In the genomic region with DNA sequence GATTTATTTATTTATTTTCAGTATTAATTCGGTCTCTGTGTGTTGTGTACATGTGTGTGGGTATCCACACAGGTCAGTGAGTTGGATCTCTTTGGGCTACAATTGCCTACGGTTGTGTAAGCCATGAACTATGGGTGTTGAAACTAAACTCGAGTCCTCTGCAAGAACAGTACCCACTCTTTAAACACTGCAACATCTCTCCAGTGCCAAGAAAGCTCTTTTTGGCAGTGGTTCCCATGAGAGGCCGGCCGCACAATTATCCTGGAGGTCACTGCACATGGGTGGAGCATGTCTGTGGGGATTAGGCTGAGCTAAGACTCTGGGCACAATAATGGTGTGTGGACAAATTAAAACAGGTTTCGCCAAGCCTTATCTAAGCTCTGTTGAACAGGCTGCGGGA, we compare ENCODE assay signal across 8 mouse cellular contexts. TPM values are rescaled to one million over a fixed set of nuclear protein-coding genes. Genes with fewer than 3 reads are reported as not detected.
DNase-seq lines count a peak whose midpoint lies in the region; ATAC-seq lines count a peak whose summit lies in the region.

No protein-coding gene starts in this region.

- DNase-seq in left cerebral cortex, postnatal 4 days: peak; percentile 33
- DNase-seq in left cerebral cortex, postnatal 14 days (ENCODE audit: low spot score in 2 of 2): no peak
- peak; percentile 62 for DNase-seq in heart, postnatal 25 days (ENCODE audit: low spot score)
- DNase-seq in ovary, postnatal 14 days (ENCODE audit: low spot score): peak; percentile 49
- no peak for DNase-seq in layer of hippocampus, adult 9-10 months (ENCODE audit: low spot score)

- WGBS in embryonic facial prominence, embryonic 12.5 days: 81% methylated on average over 7 of the region's 7 CpGs

- H3K36me3 ChIP-seq in embryonic facial prominence, embryonic 12.5 days: peaks cover 2% of the 10 kb centered on the region; the same call in 1 of the 2 replicates

- H3K27me3 ChIP-seq in embryonic facial prominence, embryonic 12.5 days: no peaks in the 10 kb centered on the region

- intact Hi-C loops in left cerebral cortex, postnatal 4 days (cut with DNase I): no loop called here
- intact Hi-C loops in left cerebral cortex, postnatal 14 days (cut with DNase I): no loop called here
- intact Hi-C loops in heart, postnatal 25 days (cut with DNase I): no loop called here

- peak overlapping the region; percentile 36 for H3K27ac ChIP-seq in embryonic facial prominence, embryonic 12.5 days

- no peaks in the 10 kb centered on the region for H3K9me3 ChIP-seq in embryonic facial prominence, embryonic 12.5 days

- no peak overlapping the region for H3K4me3 ChIP-seq in embryonic facial prominence, embryonic 12.5 days

- no peak overlapping the region for H3K9ac ChIP-seq in embryonic facial prominence, embryonic 12.5 days

- ATAC-seq in embryonic facial prominence, embryonic 12.5 days (ENCODE audit: insufficient number of reproducible peaks, insufficient read depth, low FRiP score, low TSS enrichment): no peak
- no peak for ATAC-seq in CD4-positive, CD25-positive, alpha-beta regulatory T cell, adult 4 months
- ATAC-seq in erythroid progenitor cell, adult 5-6 weeks (replicated peaks; ENCODE audit: low FRiP score, poor library complexity, severe bottlenecking): no peak

- H3K4me2 ChIP-seq in embryonic facial prominence, embryonic 12.5 days (replicated peaks): no peak overlapping the region

- H3K4me1 ChIP-seq in embryonic facial prominence, embryonic 12.5 days: peaks cover 56% of the 10 kb centered on the region

RNA-seq across cellular contexts. Expression of a gene that starts 36.6 kb away (rescaled TPM):
- total RNA-seq in left cerebral cortex, postnatal 4 days (2021): 10 to 100 TPM; 29.7 to 30.3 TPM
- 10 to 100 TPM; 64.0 to 67.5 TPM for total RNA-seq in left cerebral cortex, postnatal 14 days (2021)
- 23.8 and 24.6 TPM in 2 replicates for polyA plus RNA-seq in embryonic facial prominence, embryonic 12.5 days (2016; fragmentation: Nextera tagmentation; extraction: Ambion mirVana)
- 10 to 100 TPM; 46.3 to 50.5 TPM for total RNA-seq in heart, postnatal 25 days (2021)
- 100 to 1,000 TPM; 114 to 143 TPM for polyA plus RNA-seq in CD4-positive, CD25-positive, alpha-beta regulatory T cell, adult 4 months (2017; shearing (Covaris generic))
- 14.7 and 28.5 TPM in 2 replicates for total RNA-seq in erythroid progenitor cell, adult 5-6 weeks (2015; ENCODE audit: low replicate concordance)
- 21.9 and 23.5 TPM in 2 replicates for total RNA-seq in erythroid progenitor cell, adult 5-6 weeks (2017; ENCODE audit: low replicate concordance)

RNA-seq across cellular contexts. Expression of a gene that starts 55.1 kb away (rescaled TPM):
- 10 to 100 TPM; 16.3 to 20.3 TPM for total RNA-seq in left cerebral cortex, postnatal 4 days (2021)
- total RNA-seq in left cerebral cortex, postnatal 14 days (2021): 10 to 100 TPM; 41.6 to 43.8 TPM
- 9.5 and 10.3 TPM in 2 replicates for polyA plus RNA-seq in embryonic facial prominence, embryonic 12.5 days (2016; fragmentation: Nextera tagmentation; extraction: Ambion mirVana)
- 100 to 1,000 TPM; 155 to 157 TPM for total RNA-seq in heart, postnatal 25 days (2021)
- 1 to 10 TPM; 5.3 to 5.7 TPM for polyA plus RNA-seq in CD4-positive, CD25-positive, alpha-beta regulatory T cell, adult 4 months (2017; shearing (Covaris generic))
- total RNA-seq in erythroid progenitor cell, adult 5-6 weeks (2015; ENCODE audit: low replicate concordance): 3.4 and 13.0 TPM in 2 replicates
- total RNA-seq in erythroid progenitor cell, adult 5-6 weeks (2017; ENCODE audit: low replicate concordance): 1.4 and 1.5 TPM in 2 replicates

RNA-seq across cellular contexts. Expression of a gene that starts 55.2 kb away (rescaled TPM):
- 10 to 100 TPM; 11.9 to 12.1 TPM for total RNA-seq in left cerebral cortex, postnatal 4 days (2021)
- total RNA-seq in left cerebral cortex, postnatal 14 days (2021): 10 to 100 TPM; 15.9 to 17.3 TPM
- polyA plus RNA-seq in embryonic facial prominence, embryonic 12.5 days (2016; fragmentation: Nextera tagmentation; extraction: Ambion mirVana): 14.2 and 16.4 TPM in 2 replicates
- total RNA-seq in heart, postnatal 25 days (2021): 10 to 100 TPM; 11.3 to 19.8 TPM
- 10 to 100 TPM; 22.9 to 32.2 TPM for polyA plus RNA-seq in CD4-positive, CD25-positive, alpha-beta regulatory T cell, adult 4 months (2017; shearing (Covaris generic))
- total RNA-seq in erythroid progenitor cell, adult 5-6 weeks (2015; ENCODE audit: low replicate concordance): 5.0 and 5.9 TPM in 2 replicates
- total RNA-seq in erythroid progenitor cell, adult 5-6 weeks (2017; ENCODE audit: low replicate concordance): 0.13 and 2.5 TPM in 2 replicates

Comparison
In these comparisons a context has a peak if more than half of its experiments do, and no peak if none do; other contexts are left out.
1. DNase-seq: peak in left cerebral cortex, postnatal 4 days (single experiment), heart, postnatal 25 days (single experiment) and ovary, postnatal 14 days (single experiment); none in left cerebral cortex, postnatal 14 days (0 of 2) and layer of hippocampus, adult 9-10 months (single experiment).